Mouse (Mus musculus) midbrain, embryonic 11.5 days (tissue): ENCODE data around the gene Gm49368. TPM values are rescaled to one million over a fixed set of nuclear protein-coding genes. Genes with fewer than 3 reads are reported as not detected.
"Not testable (repeated sequence)": the region's sequence is repeated elsewhere in the genome, so short reads cannot be mapped to it uniquely, and the experiment has no call there.

Source experiments
- ATAC-seq: fragments of 200-750 bp; cut with Nextera tagmentation; 2 replicates; pipeline ENCODE4 v1.8.0; 2017; ENCODE audit warnings: moderate TSS enrichment, moderate library complexity; ENCODE audit not compliant: low FRiP score
- DNase-seq: peaks from one replicate; pipeline ENCODE4 v3.0.0; 2015; ENCODE audit warnings: low spot score; ENCODE audit errors: missing footprints
- H3K27ac ChIP-seq: fragments of 300-500 bp; sonication (generic); 2 replicates; pipeline ENCODE4 v1.5.1; 2014; ENCODE audit warnings: low read depth, low read length
- H3K27me3 ChIP-seq: fragments of 300-500 bp; sonication (generic); 2 replicates; pipeline ENCODE4 v1.6.1; 2014; ENCODE audit warnings: mild to moderate bottlenecking, low read length, moderate library complexity, mixed read lengths; ENCODE audit not compliant: control insufficient read depth, insufficient read depth
- H3K36me3 ChIP-seq: fragments of 300-500 bp; sonication (generic); 2 replicates; pipeline ENCODE4 v1.6.1; 2014; ENCODE audit warnings: mild to moderate bottlenecking, low read length, moderate library complexity, mixed read lengths; ENCODE audit not compliant: control insufficient read depth, insufficient read depth
- H3K4me1 ChIP-seq: fragments of 300-500 bp; sonication (generic); 2 replicates; pipeline ENCODE4 v1.6.1; 2014; ENCODE audit warnings: low read length; ENCODE audit not compliant: control insufficient read depth, insufficient read depth
- H3K4me2 ChIP-seq: fragments of 300-500 bp; sonication (generic); 2 replicates; pipeline ENCODE4 v1.6.1; 2014; ENCODE audit warnings: mild to moderate bottlenecking, moderate library complexity
- H3K4me3 ChIP-seq: fragments of 300-500 bp; sonication (generic); 2 replicates; pipeline ENCODE4 v1.5.1; 2014; ENCODE audit warnings: low read depth, low read length
- H3K9ac ChIP-seq: fragments of 300-500 bp; sonication (generic); 2 replicates; pipeline ENCODE4 v1.6.1; 2014; ENCODE audit warnings: low read length
- H3K9me3 ChIP-seq: fragments of 300-500 bp; sonication (generic); 2 replicates; pipeline ENCODE4 v1.6.1; 2016; ENCODE audit warnings: low read length; ENCODE audit not compliant: control insufficient read depth
- WGBS: fragments of 180-500 bp; shearing (Covaris S2); extraction: QIAGEN DNeasy Blood & Tissue Kit; methylation state at CpG from one replicate; pipeline ENCODE4 v1.1.7; 2014; 5-methylcytosine and 5-hydroxymethylcytosine counted together
- polyA plus RNA-seq: library from polyadenylated mRNA; unstranded; fragments of >200 nt; fragmentation: Nextera tagmentation; extraction: Ambion mirVana; gene quantifications from 2 replicates; pipeline ENCODE4 v1.2.1, GENCODE M21; 2014

The Gm49368 gene
- not detected in 2 replicates for polyA plus RNA-seq

DNA sequence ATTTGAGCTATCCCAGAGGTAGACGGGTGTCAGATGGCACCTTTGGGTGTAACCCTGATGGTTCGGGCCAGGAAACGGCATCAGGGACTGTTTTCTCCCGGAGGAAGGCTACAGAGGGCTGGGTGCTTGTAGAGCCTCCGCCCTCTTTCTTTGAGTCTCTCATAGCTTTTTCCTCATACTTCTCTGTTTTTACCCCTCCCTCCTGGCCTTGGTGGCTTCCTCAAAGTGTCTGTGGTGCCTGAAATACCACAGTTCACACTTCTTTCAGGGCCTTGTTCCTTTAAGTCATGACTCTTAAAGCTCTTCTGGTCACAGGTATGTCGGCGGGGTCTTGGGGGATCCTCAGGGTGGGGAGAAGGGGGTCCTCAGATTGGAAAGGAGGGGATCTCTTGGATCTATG is at the start of gene Gm49368, which contains the start of gene Itgam:
Gene Gm49368 (plus strand): TSS at position 228 of the 400 bp plus-strand sequence.
Gene Itgam (plus strand): TSS at position 185 of the 400 bp plus-strand sequence.
- DNase-seq (no peak), ATAC-seq (no peak)
- no peak within 1 kb of the TSS for H3K4me2 ChIP-seq
- no peak within 1 kb of the TSS for H3K9ac ChIP-seq
- H3K36me3 ChIP-seq = no peaks in the 10 kb centered on the region
- H3K27me3 ChIP-seq = no peaks in the 10 kb centered on the region
- H3K4me1 ChIP-seq = no peaks in the 10 kb centered on the region
- H3K4me3 ChIP-seq = no peak within 1 kb of the TSS
- H3K9me3 ChIP-seq = no peaks in the 10 kb centered on the region
- 90% methylated on average over 7 of the region's 7 CpGs for WGBS
- H3K27ac ChIP-seq = no peak within 1 kb of the TSS

- no peak overlapping the region for H3K4me2 ChIP-seq
- no peak overlapping the region for H3K27ac ChIP-seq
- H3K4me1 ChIP-seq = no peaks in the 10 kb centered on the region
- no peak overlapping the region for H3K4me3 ChIP-seq
- 91% methylated on average over 13 of the region's 13 CpGs for WGBS
- ATAC-seq = no peak
- H3K9ac ChIP-seq = no peak overlapping the region
- no peaks in the 10 kb centered on the region for H3K9me3 ChIP-seq
- H3K36me3 ChIP-seq = no peaks in the 10 kb centered on the region
- H3K27me3 ChIP-seq = no peaks in the 10 kb centered on the region
- DNase-seq = no peak
These were observed 49.4 kb upstream of the Gm49368 start for GRCm38 (mm10) chr7:128013116-128013515.

- not testable (repeated sequence) for H3K27me3 ChIP-seq, DNase-seq, H3K9ac ChIP-seq, H3K4me2 ChIP-seq, H3K27ac ChIP-seq, H3K9me3 ChIP-seq, ATAC-seq, H3K4me1 ChIP-seq, H3K36me3 ChIP-seq, H3K4me3 ChIP-seq
- WGBS = 84% methylated on average over 5 of the region's 5 CpGs
These were observed 46.3 kb upstream of the Gm49368 start for GRCm38 (mm10) chr7:128016134-128016533.

DNA sequence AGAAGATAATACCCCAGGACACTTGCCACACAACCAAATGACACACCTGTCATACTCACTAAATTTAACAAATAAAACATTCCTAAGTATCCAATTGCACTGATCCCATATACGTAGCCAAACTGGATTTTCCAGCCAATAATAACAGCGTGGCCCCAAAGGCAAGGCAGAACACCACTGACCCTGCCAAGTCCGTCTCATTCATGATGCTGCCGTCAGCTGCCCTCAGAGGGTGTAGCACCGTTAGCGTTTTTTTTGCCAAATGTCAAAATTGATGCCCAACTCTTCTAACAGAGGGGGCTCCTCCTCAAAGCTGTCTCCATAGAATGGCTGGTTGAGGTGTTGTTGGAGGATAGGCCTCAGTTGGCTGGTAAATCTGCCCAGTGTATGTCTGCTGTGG is 45.8 kb upstream of the Gm49368 start:
- H3K36me3 ChIP-seq = no peaks in the 10 kb centered on the region
- WGBS = 84% methylated on average over 6 of the region's 6 CpGs
- H3K9ac ChIP-seq = no peak overlapping the region
- no peak overlapping the region for H3K4me3 ChIP-seq
- ATAC-seq = no peak
- no peaks in the 10 kb centered on the region for H3K27me3 ChIP-seq
- no peaks in the 10 kb centered on the region for H3K4me1 ChIP-seq
- no peak for DNase-seq
- H3K9me3 ChIP-seq = no peaks in the 10 kb centered on the region
- no peak overlapping the region for H3K27ac ChIP-seq
- no peak overlapping the region for H3K4me2 ChIP-seq

DNA sequence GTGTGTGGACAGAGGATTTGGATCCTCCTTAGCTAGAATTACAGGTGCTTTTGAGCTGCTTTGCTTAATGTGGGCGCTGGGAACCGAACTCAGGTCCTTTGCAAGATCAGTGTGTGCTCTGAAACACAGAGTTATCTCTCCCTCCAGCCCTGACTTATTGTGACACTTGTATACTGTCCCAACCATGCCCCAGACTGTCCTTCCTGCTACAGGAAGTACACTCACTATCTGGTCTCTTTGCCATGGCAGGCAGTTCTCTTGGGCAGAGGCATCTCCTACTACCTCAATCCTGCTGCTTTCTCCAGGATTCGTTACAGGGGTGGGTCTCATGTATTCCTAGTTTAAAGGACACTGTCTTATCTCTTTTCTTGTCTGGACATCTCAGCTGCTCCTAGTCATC is 44.2 kb upstream of the Gm49368 start:
- ATAC-seq = no peak

DNA sequence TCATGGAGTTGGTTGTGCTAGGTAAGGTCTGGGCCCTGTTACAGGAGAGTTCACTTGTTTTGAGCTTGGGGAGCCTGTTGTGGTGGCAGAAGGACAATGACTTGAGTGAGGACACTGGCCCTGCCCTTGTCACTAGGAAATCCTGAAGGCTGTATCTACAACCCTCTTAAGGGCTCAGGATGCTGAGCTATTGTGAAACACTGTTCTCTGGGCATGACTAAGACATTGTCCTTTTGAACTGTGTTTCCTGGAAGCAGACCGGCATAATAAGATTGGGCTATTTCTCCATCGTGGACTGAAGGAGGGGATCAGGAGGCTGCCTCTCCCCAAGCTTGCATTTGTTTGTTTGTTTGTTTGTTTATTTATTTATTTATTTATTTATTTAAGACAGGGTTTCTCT is 43.3 kb upstream of the Gm49368 start:
- Histone ChIP-seq H3K27me3 (no peaks in the 10 kb centered on the region), H3K9me3 (no peaks in the 10 kb centered on the region), H3K4me3 (no peak overlapping the region), H3K36me3 (no peaks in the 10 kb centered on the region), H3K27ac (no peak overlapping the region), H3K4me2 (no peak overlapping the region), H3K4me1 (no peaks in the 10 kb centered on the region), H3K9ac (no peak overlapping the region)
- WGBS = 88% methylated on average over 2 of the region's 2 CpGs
- DNase-seq = no peak
- ATAC-seq = no peak

More for the DNA sequence above, 44.2 kb upstream of the Gm49368 start:
- Histone ChIP-seq H3K27me3 (no peaks in the 10 kb centered on the region), H3K27ac (no peak overlapping the region), H3K9ac (no peak overlapping the region), H3K36me3 (no peaks in the 10 kb centered on the region), H3K4me3 (no peak overlapping the region), H3K4me1 (no peaks in the 10 kb centered on the region), H3K9me3 (no peaks in the 10 kb centered on the region), H3K4me2 (no peak overlapping the region)
- DNase-seq = no peak
- WGBS = 83% methylated on average over 3 of the region's 3 CpGs

DNA sequence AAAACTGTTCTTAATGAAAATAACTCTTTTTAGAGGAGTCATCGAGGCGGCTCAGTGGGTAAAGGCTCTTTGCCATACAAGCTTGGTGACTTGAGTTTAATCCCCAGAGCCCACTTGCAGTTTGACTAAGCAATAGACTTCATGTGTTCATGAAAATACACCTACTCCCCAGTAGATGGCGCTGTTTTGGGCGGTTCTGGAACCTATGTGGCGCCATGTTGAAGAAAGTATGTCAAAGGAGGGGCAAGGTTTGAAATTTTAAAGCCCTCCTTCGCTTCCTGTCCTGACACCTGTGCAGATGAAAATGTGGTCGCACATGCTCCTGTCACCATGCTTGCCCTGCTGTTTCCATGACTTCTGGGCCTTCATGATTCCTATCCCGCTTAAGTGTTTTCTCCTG is 39.5 kb upstream of the Gm49368 start:
- no peak overlapping the region for H3K9ac ChIP-seq
- H3K27ac ChIP-seq = no peak overlapping the region
- H3K9me3 ChIP-seq = no peaks in the 10 kb centered on the region
- ATAC-seq = no peak
- DNase-seq = no peak
- no peaks in the 10 kb centered on the region for H3K4me1 ChIP-seq
- no peaks in the 10 kb centered on the region for H3K36me3 ChIP-seq
- H3K4me3 ChIP-seq = no peak overlapping the region
- WGBS = 66% methylated on average over 8 of the region's 8 CpGs
- H3K4me2 ChIP-seq = no peak overlapping the region
- H3K27me3 ChIP-seq = no peaks in the 10 kb centered on the region

GRCm38 (mm10) chr7:128023565-128023964 is 38.9 kb upstream of the Gm49368 start:
- Histone ChIP-seq H3K27me3 (no peaks in the 10 kb centered on the region), H3K27ac (no peak overlapping the region), H3K36me3 (no peaks in the 10 kb centered on the region), H3K9me3 (no peaks in the 10 kb centered on the region), H3K4me2 (no peak overlapping the region), H3K4me3 (no peak overlapping the region), H3K4me1 (no peaks in the 10 kb centered on the region), H3K9ac (no peak overlapping the region)
- ATAC-seq (no peak), DNase-seq (no peak)
- 94% methylated on average over 4 of the region's 4 CpGs for WGBS

DNA sequence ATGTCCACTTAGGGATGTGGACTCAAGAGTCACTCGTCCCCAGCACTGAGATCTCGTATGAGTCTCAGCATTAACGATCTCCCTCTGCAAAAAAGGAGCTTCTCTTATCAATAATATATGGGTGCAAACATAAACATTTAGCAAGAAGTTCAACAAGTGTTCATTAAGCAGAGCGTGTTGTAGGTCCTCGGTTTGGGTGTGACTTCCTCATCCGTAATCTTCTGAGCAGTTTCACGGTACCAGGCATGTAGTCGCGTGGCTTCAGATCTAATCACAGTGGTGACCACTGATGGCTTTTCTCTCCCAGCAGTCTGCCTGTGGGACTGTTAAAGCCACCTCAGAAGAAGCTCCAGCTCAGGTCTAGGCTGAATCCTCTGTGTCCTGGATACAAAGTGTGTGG is 38.1 kb upstream of the Gm49368 start:
- H3K4me1 ChIP-seq = no peaks in the 10 kb centered on the region
- H3K27me3 ChIP-seq = no peaks in the 10 kb centered on the region
- no peak overlapping the region for H3K4me2 ChIP-seq
- H3K9me3 ChIP-seq = no peaks in the 10 kb centered on the region
- 93% methylated on average over 9 of the region's 9 CpGs for WGBS
- H3K36me3 ChIP-seq = no peaks in the 10 kb centered on the region
- H3K4me3 ChIP-seq = no peak overlapping the region
- ATAC-seq (no peak), DNase-seq (no peak)
- no peak overlapping the region for H3K9ac ChIP-seq
- H3K27ac ChIP-seq = no peak overlapping the region

- no peaks in the 10 kb centered on the region for H3K27me3 ChIP-seq
- H3K9me3 ChIP-seq = no peaks in the 10 kb centered on the region
- H3K36me3 ChIP-seq = no peaks in the 10 kb centered on the region
- H3K27ac ChIP-seq = no peak overlapping the region
- H3K4me3 ChIP-seq = no peak overlapping the region
- DNase-seq (no peak), ATAC-seq (no peak)
- no peak overlapping the region for H3K9ac ChIP-seq
- no peaks in the 10 kb centered on the region for H3K4me1 ChIP-seq
- no peak overlapping the region for H3K4me2 ChIP-seq
- WGBS = 89% methylated on average over 4 of the region's 4 CpGs
These were observed 37.6 kb upstream of the Gm49368 start for GRCm38 (mm10) chr7:128024932-128025331.
